Mouse (Mus musculus) liver, postnatal 0 days (tissue): Measurements from ENCODE around the gene Celf5. TPM values are rescaled to one million over a fixed set of nuclear protein-coding genes. Genes with fewer than 3 reads are reported as not detected.
A peak's percentile ranks its signal among the peaks of the same experiment; 100 is the strongest.

Experiments
- ATAC-seq: fragments of 200-750 bp; cut with Nextera tagmentation; 2 replicates; pipeline ENCODE4 v1.8.0; 2017; ENCODE audit warnings: mild to moderate bottlenecking, moderate library complexity
- DNase-seq: peaks from one replicate; pipeline ENCODE4 v3.0.0-alpha.2; 2016
- H3K27ac ChIP-seq: fragments of 300-500 bp; sonication (generic); 2 replicates; pipeline ENCODE4 v1.5.1; 2014; ENCODE audit warnings: antibody characterized with exemption, moderate library complexity, mild to moderate bottlenecking, low read depth
- H3K27me3 ChIP-seq: fragments of 300-500 bp; sonication (generic); 2 replicates; pipeline ENCODE4 v1.6.1; 2014; ENCODE audit warnings: low read length, control low read depth, mixed read lengths; ENCODE audit not compliant: insufficient read depth
- H3K36me3 ChIP-seq: fragments of 300-500 bp; sonication (generic); replicated peaks from 2 replicates; pipeline ENCODE4 v1.6.1; 2014; ENCODE audit warnings: mild to moderate bottlenecking, control low read depth, low read length, moderate library complexity, mixed read lengths; ENCODE audit not compliant: insufficient read depth
- H3K4me1 ChIP-seq: fragments of 300-500 bp; sonication (generic); 2 replicates; pipeline ENCODE4 v1.6.1; 2014; ENCODE audit warnings: antibody characterized with exemption, mild to moderate bottlenecking, control low read depth; ENCODE audit not compliant: insufficient read depth
- H3K4me2 ChIP-seq: fragments of 300-500 bp; sonication (generic); 2 replicates; pipeline ENCODE4 v1.6.1; 2014; ENCODE audit warnings: low read depth, mild to moderate bottlenecking, low read length, moderate library complexity, mixed read lengths
- H3K4me3 ChIP-seq: fragments of 300-500 bp; sonication (generic); 2 replicates; pipeline ENCODE4 v1.5.1; 2014; ENCODE audit warnings: low read depth, low read length
- H3K9ac ChIP-seq: fragments of 300-500 bp; sonication (generic); replicated peaks from 2 replicates; pipeline ENCODE4 v1.6.1; 2014; ENCODE audit warnings: mild to moderate bottlenecking, moderate library complexity
- H3K9me3 ChIP-seq: fragments of 300-500 bp; sonication (generic); 2 replicates; pipeline ENCODE4 v1.6.1; 2016; ENCODE audit warnings: mild to moderate bottlenecking, control low read depth, low read length, mixed read lengths
- CTCF ChIP-seq: sonication (generic); IDR thresholded peaks from 2 replicates; pipeline ENCODE4 v1.5.1; 2016; ENCODE audit warnings: antibody characterized with exemption, low read depth
- EP300 ChIP-seq: IDR thresholded peaks from 2 replicates; pipeline ENCODE4 v1.6.1; 2016; ENCODE audit warnings: antibody characterized with exemption, low read depth, mild to moderate bottlenecking
- WGBS: fragments of 180-500 bp; shearing (Covaris S2); extraction: QIAGEN DNeasy Blood & Tissue Kit; methylation state at CpG from one replicate; pipeline ENCODE4 v1.1.7; 2014; ENCODE audit not compliant: insufficient replicate concordance; 5-methylcytosine and 5-hydroxymethylcytosine counted together
- microRNA-seq: library from miRNA; unstranded; fragments of <30 nt; microRNA quantifications from one replicate; pipeline ENCODE4, GENCODE M21; 2016
- polyA plus RNA-seq: library from polyadenylated mRNA; unstranded; fragments of >200 nt; fragmentation: Nextera tagmentation; extraction: Ambion mirVana; gene quantifications from 2 replicates; pipeline ENCODE4 v1.2.1, GENCODE M21; 2015

Celf5 gene
- polyA plus RNA-seq, 1 experiment from 2014 or later = not detected

DNA sequence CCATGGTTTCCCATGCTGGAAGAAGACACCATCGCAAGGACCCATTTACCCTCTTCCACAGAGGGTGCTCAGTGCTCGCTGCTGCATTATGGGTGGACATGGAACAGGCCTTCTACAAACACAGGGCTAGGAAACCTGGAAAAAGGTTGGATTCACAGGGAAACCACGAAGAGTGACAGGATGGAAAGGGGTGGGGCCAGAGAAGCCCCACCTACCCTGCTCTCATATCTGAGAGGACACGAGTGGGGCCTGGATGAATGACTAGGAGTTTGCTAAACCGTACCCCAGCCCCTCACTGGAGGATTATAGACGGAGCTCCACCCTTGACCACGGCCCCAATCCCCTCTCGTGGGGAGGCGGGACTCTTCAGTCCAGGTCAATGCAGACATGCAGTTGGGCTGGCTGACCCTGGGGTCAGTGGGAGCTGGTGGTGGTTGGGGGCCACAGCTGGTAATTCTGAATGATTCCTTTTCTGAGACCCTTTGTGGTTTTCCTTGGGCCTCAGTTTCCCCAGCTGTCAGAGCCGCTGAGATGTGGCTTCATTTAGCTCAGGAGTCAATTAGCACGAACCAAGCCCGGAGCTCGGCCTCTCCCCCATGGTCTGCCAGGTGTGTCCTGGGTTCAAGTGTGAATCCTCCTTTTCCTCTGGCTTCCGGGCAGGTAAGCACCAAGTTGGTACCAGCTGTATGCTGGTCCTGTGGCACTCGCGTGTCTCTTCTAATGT, 69.8 kb downstream of the Celf5 start:
- no peak for DNase-seq
- no peak for ATAC-seq
- no peak overlapping the region for H3K4me3 ChIP-seq
- no peaks in the 10 kb centered on the region; the same call in 1 of the 2 replicates for H3K36me3 ChIP-seq
- H3K9ac ChIP-seq = no peak overlapping the region
- H3K4me1 ChIP-seq = peaks cover 81% of the 10 kb centered on the region
- peaks cover 4% of the 10 kb centered on the region; the same call in 1 of the 2 replicates for H3K27me3 ChIP-seq
- H3K4me2 ChIP-seq = no peak overlapping the region
- WGBS = 66% methylated on average over 16 of the region's 16 CpGs
- TF ChIP-seq EP300 (no peak), CTCF (no peak)
- no peaks in the 10 kb centered on the region for H3K9me3 ChIP-seq
- H3K27ac ChIP-seq = peak overlapping the region; percentile 70

DNA sequence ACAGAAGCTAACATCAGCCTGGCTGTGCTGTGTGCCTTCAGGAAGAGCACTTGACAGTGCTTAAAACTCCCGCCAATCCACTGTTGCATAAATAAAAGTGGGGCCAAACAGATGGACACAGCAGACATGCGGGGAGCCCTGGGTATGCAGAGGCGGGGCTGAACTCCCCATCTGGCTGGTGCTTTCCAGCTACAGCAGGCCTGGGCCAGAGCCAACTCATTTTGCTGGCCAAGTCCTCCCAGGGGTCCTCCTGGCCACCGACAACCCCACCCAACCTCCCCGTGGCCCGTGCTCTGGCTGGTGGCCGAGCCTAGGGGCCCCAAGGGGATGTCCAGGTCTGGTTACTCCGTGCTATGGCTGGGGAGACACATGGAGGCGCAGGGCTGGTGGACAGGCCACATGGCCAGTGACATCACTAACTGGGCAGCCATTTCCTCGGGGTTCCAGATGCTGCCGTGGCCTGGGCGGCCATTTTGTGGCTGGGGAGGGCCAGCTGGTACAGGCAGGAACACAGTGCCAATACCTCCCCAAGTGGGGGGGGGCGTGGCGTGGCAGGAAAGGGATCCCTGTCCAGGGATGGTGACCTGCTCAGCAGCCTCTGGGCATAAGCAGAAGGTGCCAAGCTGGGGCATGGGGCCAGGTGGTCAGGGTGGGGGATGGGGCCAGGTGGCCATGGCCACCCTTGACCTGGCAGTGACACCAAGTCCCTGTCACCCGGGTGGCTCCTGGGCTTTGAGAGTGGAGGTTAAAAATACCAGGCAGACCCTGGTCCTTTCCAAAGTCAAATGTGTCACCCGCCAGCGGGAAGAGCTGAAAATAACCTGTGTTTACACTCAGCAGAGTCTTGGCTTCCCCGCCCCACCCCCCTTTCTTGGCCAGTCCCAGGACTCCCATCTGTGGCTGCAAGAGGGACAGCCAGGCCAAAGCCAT, 70.8 kb downstream of the Celf5 start:
- peaks cover 4% of the 10 kb centered on the region; the same call in 1 of the 2 replicates for H3K36me3 ChIP-seq
- H3K4me1 ChIP-seq = peaks cover 83% of the 10 kb centered on the region
- H3K4me3 ChIP-seq = no peak overlapping the region
- peaks cover 4% of the 10 kb centered on the region; the same call in 1 of the 2 replicates for H3K27me3 ChIP-seq
- DNase-seq (no peak), ATAC-seq (no peak)
- TF ChIP-seq EP300 (no peak), CTCF (no peak)
- H3K9ac ChIP-seq = no peak overlapping the region
- 66% methylated on average over 18 of the region's 18 CpGs for WGBS
- H3K4me2 ChIP-seq = no peak overlapping the region
- no peaks in the 10 kb centered on the region for H3K9me3 ChIP-seq
- H3K27ac ChIP-seq = peak overlapping the region; percentile 70

- Histone ChIP-seq H3K36me3 (peaks cover 4% of the 10 kb centered on the region; the same call in 1 of the 2 replicates), H3K27me3 (peaks cover 4% of the 10 kb centered on the region; the same call in 1 of the 2 replicates), H3K9me3 (no peaks in the 10 kb centered on the region), H3K27ac (peak overlapping the region; percentile 70), H3K4me1 (peaks cover 78% of the 10 kb centered on the region), H3K4me3 (no peak overlapping the region), H3K4me2 (no peak overlapping the region), H3K9ac (no peak overlapping the region)
- DNase-seq = no peak
- 73% methylated on average over 9 of the region's 9 CpGs for WGBS
- TF ChIP-seq EP300 = no peak
- no peak for TF ChIP-seq CTCF
- no peak for ATAC-seq
These were observed 71.5 kb downstream of the Celf5 start for GRCm38 (mm10) chr10:81410981-81411380.

DNA sequence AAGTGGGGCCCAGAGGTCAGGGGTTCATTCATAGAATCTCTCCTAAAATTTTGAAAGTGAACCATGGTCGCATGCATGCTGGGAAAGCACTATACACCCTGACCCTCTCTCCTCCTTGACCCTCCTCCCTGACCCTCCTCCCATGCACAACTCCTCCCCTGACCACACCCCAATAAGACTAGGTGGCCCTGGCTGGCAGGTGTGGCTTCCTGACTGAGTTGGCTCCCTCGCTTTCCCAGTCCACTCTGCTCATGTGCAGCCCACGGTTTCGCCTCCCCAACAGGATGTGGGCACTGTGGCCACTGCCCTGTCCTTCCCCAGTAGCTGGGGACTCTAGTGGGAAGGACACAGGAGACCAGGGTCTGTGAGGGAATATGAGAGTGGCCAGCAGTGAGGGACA, 72.2 kb downstream of the Celf5 start:
- Histone ChIP-seq H3K9me3 (no peaks in the 10 kb centered on the region), H3K27ac (peak overlapping the region; percentile 64; the same call in 1 of the 2 replicates), H3K36me3 (peaks cover 6% of the 10 kb centered on the region; the same call in 1 of the 2 replicates), H3K27me3 (peaks cover 4% of the 10 kb centered on the region; the same call in 1 of the 2 replicates), H3K4me2 (no peak overlapping the region), H3K9ac (no peak overlapping the region), H3K4me3 (no peak overlapping the region), H3K4me1 (peaks cover 78% of the 10 kb centered on the region)
- no peak for DNase-seq
- TF ChIP-seq EP300 (no peak), CTCF (no peak)
- ATAC-seq = no peak
- 25% methylated on average over 4 of the region's 4 CpGs for WGBS

GRCm38 (mm10) chr10:81409330-81409729, 73.2 kb downstream of the Celf5 start:
- DNase-seq (no peak), ATAC-seq (no peak)
- 18% methylated on average over 8 of the region's 8 CpGs for whole genome bisulfite sequencing
- H3K27me3 ChIP-seq = peaks cover 4% of the 10 kb centered on the region; the same call in 1 of the 2 replicates
- peak overlapping the region; percentile 64 for H3K27ac ChIP-seq
- no peak for TF ChIP-seq CTCF
- TF ChIP-seq EP300 = no peak
- no peaks in the 10 kb centered on the region for H3K9me3 ChIP-seq
- no peak overlapping the region for H3K4me2 ChIP-seq
- peaks cover 10% of the 10 kb centered on the region; the same call in 1 of the 2 replicates for H3K36me3 ChIP-seq
- H3K4me3 ChIP-seq = no peak overlapping the region
- 0 out of 2 replicates have a peak overlapping the region, but pooled peaks have one; percentile 1 for H3K9ac ChIP-seq
- H3K4me1 ChIP-seq = peaks cover 68% of the 10 kb centered on the region

Small RNAs within 50 kb of the gene (microRNA-seq; reads per million reads assigned to microRNA genes)
- gene Gm25595 (not detected), gene Mir1191b (not detected)

Other genes with a start within 250 kb of the Celf5 start
- 0.09 and 0.61 TPM in 2 replicates for gene Zfr2, start 249.6 kb downstream of the Celf5 start, polyA plus RNA-seq
- gene Matk, start 229.8 kb downstream of the Celf5 start, polyA plus RNA-seq = 1.7 TPM in 2 replicates
- 110 and 112 TPM in 2 replicates for gene Mrpl54, start 215.8 kb downstream of the Celf5 start, polyA plus RNA-seq
- gene Apba3, start 215.7 kb downstream of the Celf5 start, polyA plus RNA-seq = 21.1 and 23.2 TPM in 2 replicates
- gene Tjp3, start 191.1 kb downstream of the Celf5 start, polyA plus RNA-seq = 1.7 and 1.8 TPM in 2 replicates
- gene Pip5k1c, start 189.7 kb downstream of the Celf5 start, polyA plus RNA-seq = 8.8 and 9.7 TPM in 2 replicates
- 12.4 and 12.9 TPM in 2 replicates for gene Cactin, start 161.6 kb downstream of the Celf5 start, polyA plus RNA-seq
- 5.2 and 5.4 TPM in 2 replicates for gene Tbxa2r, start 154.0 kb downstream of the Celf5 start, polyA plus RNA-seq
- gene Gipc3, start 139.4 kb downstream of the Celf5 start, polyA plus RNA-seq = 0.02 and 0.08 TPM in 2 replicates
- 26.4 and 27.1 TPM in 2 replicates for gene Hmg20b, start 132.2 kb downstream of the Celf5 start, polyA plus RNA-seq
- gene Mfsd12, start 125.2 kb downstream of the Celf5 start, polyA plus RNA-seq = 6.8 and 7.9 TPM in 2 replicates
- 0.71 and 0.94 TPM in 2 replicates for gene 4930404N11Rik, start 116.9 kb downstream of the Celf5 start, polyA plus RNA-seq
- gene Fzr1, start 104.2 kb downstream of the Celf5 start, polyA plus RNA-seq = 69.7 and 74.6 TPM in 2 replicates
- gene Dohh, start 98.3 kb downstream of the Celf5 start, polyA plus RNA-seq = 39.3 and 42.1 TPM in 2 replicates
- gene Gm48551, start 98.2 kb downstream of the Celf5 start, polyA plus RNA-seq = 0.40 and 0.70 TPM in 2 replicates
- not detected in 2 replicates for gene Gm48552, start 93.7 kb downstream of the Celf5 start, polyA plus RNA-seq
- 1.7 and 2.0 TPM in 2 replicates for gene Smim24, start 89.7 kb downstream of the Celf5 start, polyA plus RNA-seq
- gene Nfic, start 27.1 kb downstream of the Celf5 start, polyA plus RNA-seq = 19.6 and 21.1 TPM in 2 replicates
- gene Ncln, start 13.7 kb upstream of the Celf5 start, polyA plus RNA-seq = 29.2 and 30.6 TPM in 2 replicates
- gene S1pr4, start 17.4 kb upstream of the Celf5 start, polyA plus RNA-seq = 6.3 and 7.4 TPM in 2 replicates
- 4.0 and 4.4 TPM in 2 replicates for gene Gna15, start 41.5 kb upstream of the Celf5 start, polyA plus RNA-seq
- 18.3 and 19.2 TPM in 2 replicates for gene Gna11, start 62.5 kb upstream of the Celf5 start, polyA plus RNA-seq
- gene Aes, start 76.8 kb upstream of the Celf5 start, polyA plus RNA-seq = 256 and 266 TPM in 2 replicates
- 1.2 and 2.2 TPM in 2 replicates for gene Tle2, start 91.9 kb upstream of the Celf5 start, polyA plus RNA-seq
- gene Tle6, start 118.4 kb upstream of the Celf5 start, polyA plus RNA-seq = 2.9 and 3.0 TPM in 2 replicates
- 0.13 TPM in 2 replicates for gene BC025920, start 123.6 kb upstream of the Celf5 start, polyA plus RNA-seq
- 4.5 and 6.1 TPM in 2 replicates for gene Sirt6, start 145.1 kb upstream of the Celf5 start, polyA plus RNA-seq
- gene Ankrd24, start 145.8 kb upstream of the Celf5 start, polyA plus RNA-seq = 1.8 and 2.1 TPM in 2 replicates
- gene Gm10778, start 166.3 kb upstream of the Celf5 start, polyA plus RNA-seq = 1.1 and 1.2 TPM in 2 replicates
- gene Zfp433, start 222.1 kb upstream of the Celf5 start, polyA plus RNA-seq = 3.1 and 4.5 TPM in 2 replicates